Mouse (Mus musculus): ENCODE measurements around the gene Slc22a16. TPM values are rescaled to one million over a fixed set of nuclear protein-coding genes. Genes with fewer than 3 reads are reported as not detected.

Gene Slc22a16
- total RNA-seq, 2 experiments from 2014 or later = not detected

- no peak for DNase-seq (ENCODE audit: extremely low spot score in 1 of 2, low spot score in 1 of 2)
Measured at GRCm38 (mm10) chr10:40604706-40605394, 34.7 kb downstream of the Slc22a16 start.

- no peak for DNase-seq (ENCODE audit: extremely low spot score in 1 of 2, low spot score in 1 of 2)
Measured at GRCm38 (mm10) chr10:40617973-40618372, 47.8 kb downstream of the Slc22a16 start.

- DNase-seq (ENCODE audit: extremely low spot score in 1 of 2, low spot score in 1 of 2) = no peak
Measured at GRCm38 (mm10) chr10:40619760-40620159, 49.6 kb downstream of the Slc22a16 start.

GRCm38 (mm10) chr10:40629140-40629539 is 59.0 kb downstream of the Slc22a16 start:
- peak in 1 of 2 experiments; percentile 57 for DNase-seq (ENCODE audit: extremely low spot score in 1 of 2, low spot score in 1 of 2)

GRCm38 (mm10) chr10:40629656-40630311 is 59.6 kb downstream of the Slc22a16 start, which contains the start of gene Ddo:
Ddo (plus strand) TSS chr10:40630011.
- no peak for DNase-seq (ENCODE audit: extremely low spot score in 1 of 2, low spot score in 1 of 2)

GRCm38 (mm10) chr10:40630457-40630856 is 60.3 kb downstream of the Slc22a16 start:
- no peak for DNase-seq (ENCODE audit: extremely low spot score in 1 of 2, low spot score in 1 of 2)

GRCm38 (mm10) chr10:40630961-40631360 is 60.8 kb downstream of the Slc22a16 start:
- no peak for DNase-seq (ENCODE audit: extremely low spot score in 1 of 2, low spot score in 1 of 2)

- no peak for DNase-seq (ENCODE audit: extremely low spot score in 1 of 2, low spot score in 1 of 2)
Measured at GRCm38 (mm10) chr10:40632087-40632486, 62.0 kb downstream of the Slc22a16 start.

- no peak for DNase-seq (ENCODE audit: extremely low spot score in 1 of 2, low spot score in 1 of 2)
Measured at GRCm38 (mm10) chr10:40637331-40637730, 67.2 kb downstream of the Slc22a16 start.

- peak; percentile 51 to 60 for DNase-seq (ENCODE audit: extremely low spot score in 1 of 2, low spot score in 1 of 2)
Measured at GRCm38 (mm10) chr10:40638276-40638675, 68.1 kb downstream of the Slc22a16 start.

GRCm38 (mm10) chr10:40638823-40639819 is 69.0 kb downstream of the Slc22a16 start:
- no peak for DNase-seq (ENCODE audit: extremely low spot score in 1 of 2, low spot score in 1 of 2)

GRCm38 (mm10) chr10:40640406-40640805 is 70.3 kb downstream of the Slc22a16 start:
- no peak for DNase-seq (ENCODE audit: extremely low spot score in 1 of 2, low spot score in 1 of 2)

- no peak for DNase-seq (ENCODE audit: extremely low spot score in 1 of 2, low spot score in 1 of 2)
Measured at GRCm38 (mm10) chr10:40641901-40642300, 71.8 kb downstream of the Slc22a16 start.

- no peak for DNase-seq (ENCODE audit: extremely low spot score in 1 of 2, low spot score in 1 of 2)
Measured at GRCm38 (mm10) chr10:40643126-40643525, 73.0 kb downstream of the Slc22a16 start.

- no peak for DNase-seq (ENCODE audit: extremely low spot score in 1 of 2, low spot score in 1 of 2)
Measured at GRCm38 (mm10) chr10:40644456-40644855, 74.3 kb downstream of the Slc22a16 start.

- DNase-seq (ENCODE audit: extremely low spot score in 1 of 2, low spot score in 1 of 2) = no peak
Measured at GRCm38 (mm10) chr10:40645346-40645745, 75.2 kb downstream of the Slc22a16 start.

GRCm38 (mm10) chr10:40648776-40649175 is 78.6 kb downstream of the Slc22a16 start:
- no peak for DNase-seq (ENCODE audit: extremely low spot score in 1 of 2, low spot score in 1 of 2)

- DNase-seq (ENCODE audit: extremely low spot score in 1 of 2, low spot score in 1 of 2) = no peak
Measured at GRCm38 (mm10) chr10:40649634-40650033, 79.5 kb downstream of the Slc22a16 start.

GRCm38 (mm10) chr10:40651676-40652075 is 81.5 kb downstream of the Slc22a16 start:
- no peak for DNase-seq (ENCODE audit: extremely low spot score in 1 of 2, low spot score in 1 of 2)
